Mouse (Mus musculus): ENCODE data around the gene Uso1.
A peak's percentile ranks its signal among the peaks of the same experiment; 100 is the strongest.

Uso1 gene

DNA sequence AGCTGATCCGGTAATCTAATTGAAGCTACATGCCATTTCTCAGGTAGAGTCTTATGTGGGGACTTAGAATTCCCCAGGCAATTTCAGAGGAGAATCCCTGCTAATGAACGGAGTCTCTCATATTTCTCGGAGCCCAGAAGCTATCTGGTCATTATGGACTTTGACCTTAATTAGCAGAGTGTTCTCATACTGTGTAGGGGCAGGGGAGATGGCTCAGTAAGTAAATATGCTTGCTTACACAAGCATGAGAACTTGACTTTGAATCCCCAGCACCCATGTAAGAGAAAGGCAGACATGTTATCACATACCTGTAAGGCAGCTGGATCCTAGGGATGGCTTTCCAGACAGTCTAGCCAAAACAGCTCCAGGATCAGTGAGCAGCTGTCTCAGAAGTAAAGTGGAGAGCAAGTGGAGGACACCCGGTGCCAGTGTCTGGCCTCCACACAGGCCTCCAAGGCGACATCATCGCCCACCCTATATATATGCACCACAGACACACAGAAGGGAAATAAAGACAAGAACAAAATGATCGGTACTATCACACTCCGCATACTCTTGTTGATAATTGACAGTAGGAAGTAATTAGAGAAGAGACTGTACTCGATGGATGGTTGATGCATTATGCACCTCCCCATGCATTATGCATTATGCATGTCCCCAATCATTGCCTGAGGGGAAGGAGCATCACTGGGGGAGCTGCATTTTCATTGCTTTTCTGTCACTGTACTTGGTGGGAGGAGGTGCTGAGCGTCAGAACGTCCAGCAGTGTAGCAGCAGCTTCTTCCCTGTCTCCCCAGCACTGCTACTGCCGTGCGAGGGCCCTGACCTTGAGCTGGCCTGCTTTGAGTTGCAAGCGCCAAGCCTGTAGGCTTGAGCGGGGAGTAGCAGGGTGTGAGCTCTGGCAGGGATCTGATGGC is 59.4 kb downstream of the Uso1 start:
- no peak for DNase-seq

DNA sequence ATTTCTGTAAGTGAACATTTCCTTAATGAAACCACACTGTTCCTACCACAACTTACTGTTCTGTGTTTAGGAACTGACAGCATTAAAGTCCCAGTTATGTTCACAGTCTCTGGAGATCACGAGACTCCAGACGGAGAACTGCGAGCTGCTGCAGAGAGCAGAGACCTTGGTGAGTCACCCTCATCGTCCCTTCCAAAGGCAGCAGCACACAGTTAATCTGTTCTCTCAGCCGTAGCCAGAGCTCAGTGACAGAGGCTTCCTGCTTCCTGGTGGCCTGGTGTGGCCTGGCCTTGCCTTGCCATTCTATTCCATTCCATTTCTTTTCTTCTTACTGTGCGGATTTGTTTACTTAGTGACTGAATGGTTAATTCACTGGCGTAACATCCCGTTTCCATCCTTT is 60.5 kb downstream of the Uso1 start:
- DNase-seq: no peak

DNA sequence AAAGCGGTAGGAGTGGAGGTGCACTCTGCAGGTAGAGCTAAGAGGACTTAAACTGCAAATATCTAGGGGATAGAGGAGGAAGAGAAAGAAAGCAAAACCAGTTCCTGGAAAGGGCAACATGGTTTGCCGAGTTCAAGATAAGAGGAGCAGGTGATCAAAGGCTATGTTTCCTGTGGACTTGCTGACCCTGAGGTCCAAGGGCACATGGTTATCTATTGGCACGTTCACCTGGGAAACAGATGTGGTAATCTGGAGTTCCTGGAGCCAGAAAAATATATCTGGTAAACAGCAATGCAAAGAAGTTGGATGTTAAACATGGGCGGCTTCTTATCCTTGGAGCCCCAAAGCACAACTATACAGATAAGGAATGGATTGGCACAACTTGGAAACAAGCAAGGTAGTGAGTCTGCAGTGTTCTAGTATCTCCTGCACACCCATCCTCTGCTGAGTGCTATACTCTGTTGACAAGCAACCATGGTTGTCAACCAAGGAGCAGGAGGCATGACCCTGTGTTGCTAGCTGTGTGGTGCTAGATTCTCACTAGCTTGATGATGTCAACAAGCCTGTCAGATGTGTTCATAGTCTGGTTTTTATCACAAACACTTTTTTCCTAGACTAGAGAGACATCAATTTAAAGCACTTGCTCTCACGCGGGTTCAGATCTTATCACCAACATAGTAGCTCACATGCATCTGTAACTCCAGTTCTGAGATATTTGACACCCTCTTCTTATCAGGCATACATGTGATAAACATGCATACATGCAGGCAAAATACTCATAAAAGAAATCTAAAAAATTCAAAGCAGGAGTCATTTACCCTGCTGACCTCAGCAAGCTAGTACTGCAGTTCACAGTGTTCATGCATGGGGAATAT is 66.7 kb downstream of the Uso1 start:
- DNase-seq: no peak

DNA sequence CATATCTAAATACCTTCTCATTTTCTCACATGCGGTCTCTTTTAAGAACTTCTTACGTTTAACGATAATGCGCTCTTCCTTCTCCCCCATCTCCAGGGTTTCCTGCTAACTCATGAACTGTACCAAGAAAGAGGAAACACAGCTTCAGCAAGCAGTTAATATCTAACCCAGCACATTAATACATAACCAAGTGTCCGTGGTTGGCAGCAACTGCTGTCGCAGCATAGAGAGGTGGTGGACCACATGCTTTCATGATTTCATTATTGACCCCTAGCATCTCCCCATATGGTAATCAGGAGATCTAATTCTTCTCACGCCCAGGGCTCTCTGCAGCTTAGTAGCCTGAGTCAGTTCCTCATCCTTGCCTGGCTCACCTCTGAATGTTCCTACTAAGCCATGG is 67.4 kb downstream of the Uso1 start:
- DNase-seq: no peak

DNA sequence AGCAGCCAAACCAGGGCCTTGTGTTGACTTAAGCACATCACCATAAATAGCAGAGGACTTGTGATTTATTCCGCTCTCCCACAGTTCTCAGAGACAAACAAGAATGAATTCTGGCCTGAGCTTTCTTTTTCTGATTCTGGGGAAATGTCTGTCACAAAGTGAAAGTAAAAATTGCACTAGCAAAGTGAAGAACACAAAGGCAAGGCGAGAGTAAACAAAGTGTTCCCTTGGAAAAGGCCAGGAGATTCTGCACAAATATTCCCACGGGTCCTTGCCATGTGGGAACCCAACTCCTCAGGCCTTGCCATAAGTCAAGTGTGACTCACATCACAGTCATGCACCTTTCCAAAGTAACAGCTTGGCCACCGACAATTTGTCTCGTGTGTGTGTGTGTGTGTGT is 68.0 kb downstream of the Uso1 start:
- no peak for DNase-seq

DNA sequence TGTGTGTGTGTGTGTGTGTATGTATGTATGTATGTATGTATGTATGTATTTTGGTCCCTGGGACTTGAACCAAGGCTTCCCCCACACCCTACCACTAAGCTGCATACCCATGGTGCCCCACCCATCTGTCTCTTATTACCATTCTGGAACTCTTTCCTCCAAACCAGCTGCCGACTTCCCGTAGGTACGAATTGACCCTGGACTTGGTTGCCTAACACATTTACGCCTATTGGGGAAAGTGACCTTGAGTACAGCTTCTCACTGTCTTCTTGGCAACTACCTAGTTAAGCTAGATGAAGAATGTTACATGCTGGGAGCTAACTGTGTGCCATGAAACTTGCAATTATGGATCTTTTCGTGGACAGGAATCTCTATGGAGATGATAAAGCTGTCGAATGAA is 68.4 kb downstream of the Uso1 start:
- DNase-seq: no peak

DNA sequence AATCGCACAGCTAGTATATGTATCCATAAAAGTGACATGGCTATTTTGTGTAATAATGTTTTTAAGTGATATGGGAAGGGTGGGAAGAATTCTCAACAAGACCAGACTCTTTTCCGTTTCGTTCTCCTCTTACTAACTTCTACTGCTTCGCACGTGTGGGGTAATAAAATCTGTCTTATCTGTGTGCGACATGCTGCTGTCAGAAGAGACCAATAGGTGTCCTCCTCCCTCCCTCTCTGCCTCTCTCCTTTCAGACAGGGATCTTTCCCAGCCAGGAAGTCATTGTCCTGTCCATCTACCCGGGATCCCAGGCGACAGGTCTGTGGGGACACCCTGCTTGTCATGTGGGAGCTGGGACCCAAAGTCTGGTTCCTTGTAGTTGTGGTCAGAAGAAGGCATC is 72.5 kb downstream of the Uso1 start:
- no peak for DNase-seq

DNA sequence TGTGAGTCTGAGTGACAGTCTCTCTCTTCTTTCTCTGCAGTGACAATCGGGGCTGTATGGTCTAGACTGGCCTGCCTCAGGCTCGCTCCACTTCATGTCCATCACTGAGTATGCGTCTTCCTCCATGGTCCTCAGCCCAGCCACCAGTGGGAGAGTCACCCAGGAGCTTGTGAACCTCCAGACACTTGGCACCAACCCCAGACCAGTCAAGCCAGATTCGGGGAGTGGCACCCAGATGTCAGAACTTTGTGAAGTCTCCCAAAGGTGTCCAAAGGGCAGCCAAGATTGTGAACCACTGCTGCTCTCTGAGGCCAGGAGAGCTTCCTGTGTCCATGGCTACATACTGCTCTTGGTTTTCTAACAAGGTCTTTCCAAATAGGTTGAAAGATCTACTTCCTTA is 74.5 kb downstream of the Uso1 start:
- no peak for DNase-seq

DNA sequence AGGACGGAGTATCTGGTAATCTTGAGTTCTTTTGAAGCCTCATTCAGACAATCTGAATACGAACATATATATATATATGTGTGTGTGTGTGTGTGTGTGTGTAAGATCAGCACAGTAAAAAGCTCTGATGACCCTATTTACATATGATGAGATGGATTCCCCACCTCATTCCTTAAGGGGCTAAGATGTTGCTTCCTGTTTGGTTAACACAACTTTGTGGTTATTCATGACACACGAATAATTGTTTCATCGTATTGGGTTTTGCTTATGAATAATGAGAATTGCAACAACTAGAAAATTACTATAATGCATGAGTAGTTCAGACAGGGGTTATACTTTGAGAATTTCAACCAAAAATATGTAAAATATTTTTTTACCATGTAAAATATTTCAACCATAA is 77.6 kb downstream of the Uso1 start, which contains the start of gene U90926:
Gene U90926 (minus strand): TSS at position 101 of the 400 bp plus-strand sequence.
- DNase-seq: no peak

DNA sequence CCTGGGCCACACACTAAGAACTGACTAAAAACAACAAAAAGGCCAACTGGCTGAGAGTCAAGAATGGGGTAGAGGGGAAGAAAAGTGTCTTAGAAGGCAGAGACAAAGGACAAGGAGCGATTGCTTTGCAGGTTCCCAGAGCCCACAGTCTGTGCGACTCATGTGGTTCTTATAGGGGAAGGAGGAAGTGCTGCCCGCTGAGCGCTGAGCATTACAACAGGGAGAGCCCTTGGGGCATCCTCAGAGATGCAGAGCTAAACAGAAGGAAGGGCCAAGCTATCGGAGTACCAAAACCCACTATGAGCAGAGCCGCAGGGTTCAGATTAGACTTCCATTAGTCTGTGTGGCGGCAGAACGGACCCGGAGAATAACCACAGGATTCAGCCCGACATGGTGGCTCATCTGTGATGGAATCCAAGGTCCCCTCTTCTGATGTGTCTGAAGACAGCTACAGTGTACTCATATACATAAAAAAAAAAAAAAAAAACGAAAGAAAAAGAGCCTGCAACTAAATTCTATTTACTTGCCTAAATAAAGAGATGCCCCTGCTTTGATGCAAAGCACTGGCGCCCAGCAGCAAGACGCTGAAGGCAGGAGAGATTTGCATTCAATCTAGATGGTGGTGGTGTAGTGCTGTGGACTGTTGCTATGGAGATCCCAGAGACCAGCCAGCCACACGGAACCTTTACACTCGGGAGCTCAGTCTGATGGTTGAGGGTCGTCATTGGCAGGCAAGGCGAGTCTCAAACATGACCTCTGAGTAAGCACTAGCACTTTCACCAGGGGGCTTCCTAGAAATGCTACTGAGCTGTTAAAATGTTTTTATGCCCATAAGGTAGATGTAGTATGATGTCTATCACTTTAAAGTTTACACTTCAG is 81.4 kb downstream of the Uso1 start:
- peak; percentile 12 to 22 for DNase-seq

DNA sequence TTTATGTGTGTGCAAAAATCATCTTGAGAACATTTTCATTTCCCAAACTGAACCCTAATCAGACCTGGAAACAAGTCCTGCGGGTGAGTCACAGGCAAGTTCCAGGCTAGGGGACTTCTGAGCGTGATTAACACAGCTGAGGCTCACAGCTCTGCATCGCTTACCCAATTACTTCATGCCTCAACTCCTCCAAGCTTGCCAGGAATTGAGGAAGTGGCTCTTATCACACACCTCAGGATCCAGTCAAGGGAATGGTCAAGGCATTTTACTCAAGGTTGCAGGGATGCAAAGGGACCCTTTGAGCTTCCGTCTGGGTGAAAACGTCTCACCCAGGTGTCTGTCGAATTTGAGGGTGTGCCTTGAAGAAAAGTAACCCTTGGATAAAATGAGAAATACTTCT is 82.1 kb downstream of the Uso1 start:
- peak; percentile 55 to 65 for DNase-seq

DNA sequence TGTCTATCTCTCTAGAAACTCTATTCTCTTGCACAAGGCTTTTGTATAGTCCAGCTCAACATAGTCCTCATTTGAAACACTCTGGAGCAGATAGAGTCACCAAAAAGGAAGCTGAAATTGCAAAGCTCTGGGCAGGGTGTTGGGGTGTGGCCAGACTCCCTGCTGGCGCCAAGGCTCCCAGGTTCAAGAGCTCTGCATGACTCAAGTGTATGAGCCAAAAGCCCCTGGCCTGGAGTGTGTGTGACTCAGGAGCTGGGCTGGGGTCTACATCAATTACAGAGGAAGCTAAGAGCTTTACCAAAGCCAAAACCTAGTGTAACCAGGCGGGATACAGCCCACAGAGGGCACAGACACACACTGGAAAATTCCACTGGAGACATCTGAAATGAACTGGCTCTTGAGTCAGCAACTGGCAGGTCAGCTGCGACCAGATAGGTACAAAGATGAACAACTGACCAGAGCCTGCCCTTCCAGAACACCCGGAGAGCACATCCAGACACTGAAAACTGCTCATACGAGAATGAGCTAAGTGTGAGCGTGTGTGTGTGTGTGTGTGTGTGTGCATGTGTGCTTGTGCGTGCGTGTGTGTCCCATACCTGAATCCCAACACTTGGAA is 82.7 kb downstream of the Uso1 start:
- peak; percentile 47 to 58 for DNase-seq

DNA sequence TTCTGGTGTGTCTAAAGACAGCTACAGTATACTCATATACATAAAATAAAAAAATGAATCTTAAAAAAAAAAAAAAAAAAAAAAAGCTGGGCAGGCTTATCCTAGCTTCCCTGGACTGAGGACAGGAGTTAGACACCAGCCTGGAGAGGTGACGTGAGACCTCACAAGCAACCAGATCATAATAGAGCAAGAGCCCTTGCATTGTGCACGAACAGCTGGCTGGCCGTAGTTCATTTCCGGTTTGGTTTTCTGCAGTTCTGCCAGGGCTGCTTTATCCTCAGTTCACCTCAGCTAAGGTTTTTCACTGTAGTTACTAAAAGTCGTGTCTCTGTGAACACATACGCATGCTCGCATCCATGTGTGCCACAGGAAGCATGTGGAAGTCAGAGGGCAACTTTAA is 90.0 kb downstream of the Uso1 start:
- no peak for DNase-seq

DNA sequence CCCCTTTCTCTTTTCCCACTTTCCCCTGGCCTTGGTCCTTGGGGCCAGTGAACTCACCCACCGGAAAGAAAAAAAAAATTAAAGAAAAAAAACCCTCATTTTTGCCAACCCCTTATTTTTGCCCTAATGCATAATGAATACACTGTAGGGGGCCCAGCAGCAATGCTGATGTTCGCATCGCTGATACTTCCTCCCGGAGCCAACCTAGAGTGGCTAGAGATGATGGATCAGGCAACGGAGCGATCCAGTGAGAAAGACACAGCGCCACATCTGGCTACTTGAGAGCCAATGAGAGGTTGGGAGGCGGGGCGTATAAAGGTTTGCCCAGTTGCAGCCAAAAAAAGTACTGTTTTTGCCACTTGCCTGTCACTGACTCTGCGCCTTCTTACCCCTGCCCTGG is 91.0 kb downstream of the Uso1 start:
- no peak for DNase-seq

DNA sequence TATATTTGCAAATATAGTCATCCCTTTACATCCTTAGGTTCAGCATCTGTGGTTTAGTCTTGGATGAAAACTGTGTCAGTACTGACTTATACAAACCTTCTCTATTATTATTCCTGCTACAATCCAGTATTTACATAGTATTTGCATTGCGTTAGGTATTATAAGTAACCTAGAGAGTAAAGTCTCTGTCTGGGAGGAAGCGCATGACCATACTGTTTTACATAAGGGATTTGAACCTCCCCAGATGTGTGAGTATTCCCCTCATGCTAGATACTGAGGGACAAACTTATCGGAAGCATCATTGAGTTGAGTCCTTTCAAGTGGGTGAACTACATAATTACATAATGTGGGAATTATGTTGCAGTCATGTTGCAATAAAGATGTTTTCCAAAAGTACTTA is 91.8 kb downstream of the Uso1 start:
- DNase-seq: no peak

DNA sequence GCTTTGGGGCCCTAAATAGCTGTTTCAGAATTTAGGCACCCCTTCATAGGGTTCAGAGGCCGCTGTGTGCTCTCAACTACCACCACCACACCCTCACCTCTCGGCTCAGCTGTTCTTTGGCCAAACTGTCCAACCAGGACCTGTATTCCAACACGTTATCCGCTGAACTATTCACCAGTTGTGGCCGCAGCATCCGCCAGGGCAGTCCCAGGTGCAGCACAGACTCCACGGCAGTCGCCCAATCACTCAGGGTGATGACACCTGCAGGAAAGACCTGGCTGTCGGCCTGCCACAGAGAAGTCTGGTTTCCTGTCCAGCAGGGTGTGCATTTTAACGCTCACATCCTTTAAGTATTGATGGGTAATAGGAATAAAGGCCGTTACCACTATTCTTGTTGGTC is 92.6 kb downstream of the Uso1 start:
- DNase-seq: no peak

DNA sequence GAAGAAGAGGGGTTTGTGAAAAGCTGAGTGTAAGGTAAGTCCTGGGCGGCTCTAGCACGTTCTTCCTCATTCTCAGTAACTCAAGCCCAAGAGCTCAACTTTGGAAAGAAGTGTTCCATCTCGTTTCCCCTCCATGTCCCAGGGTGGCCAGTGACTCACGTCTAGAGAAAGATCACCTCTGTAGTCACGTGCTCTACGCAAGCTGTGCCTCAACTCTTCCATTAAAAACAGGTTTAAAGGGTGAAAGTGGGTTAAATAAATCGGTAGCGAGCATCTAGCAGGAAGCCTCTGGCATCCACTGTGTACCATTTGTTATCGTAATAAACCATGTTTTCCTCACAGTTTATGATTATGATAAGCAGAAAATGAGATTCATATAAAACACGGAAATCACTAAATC is 94.1 kb downstream of the Uso1 start:
- no peak for DNase-seq

DNA sequence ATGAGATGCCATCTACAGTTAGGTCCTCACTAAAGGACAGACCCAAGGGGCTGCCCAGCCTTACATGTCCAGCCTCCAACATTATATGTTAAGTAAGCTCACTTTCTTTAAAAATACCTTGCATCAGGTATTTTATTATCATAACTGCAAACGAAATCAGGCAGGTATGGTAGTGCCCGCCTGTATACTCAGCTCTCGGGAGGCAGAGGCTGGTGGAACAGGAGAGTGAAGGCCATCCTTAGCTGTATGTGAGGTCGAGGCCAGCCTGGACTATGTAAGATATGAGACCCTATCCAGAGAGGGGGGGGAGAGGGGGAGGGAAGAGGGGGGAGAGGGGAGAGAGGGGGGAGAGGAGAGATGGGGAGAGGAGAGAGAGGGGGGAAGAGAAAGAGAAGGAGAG is 95.6 kb downstream of the Uso1 start:
- no peak for DNase-seq

DNA sequence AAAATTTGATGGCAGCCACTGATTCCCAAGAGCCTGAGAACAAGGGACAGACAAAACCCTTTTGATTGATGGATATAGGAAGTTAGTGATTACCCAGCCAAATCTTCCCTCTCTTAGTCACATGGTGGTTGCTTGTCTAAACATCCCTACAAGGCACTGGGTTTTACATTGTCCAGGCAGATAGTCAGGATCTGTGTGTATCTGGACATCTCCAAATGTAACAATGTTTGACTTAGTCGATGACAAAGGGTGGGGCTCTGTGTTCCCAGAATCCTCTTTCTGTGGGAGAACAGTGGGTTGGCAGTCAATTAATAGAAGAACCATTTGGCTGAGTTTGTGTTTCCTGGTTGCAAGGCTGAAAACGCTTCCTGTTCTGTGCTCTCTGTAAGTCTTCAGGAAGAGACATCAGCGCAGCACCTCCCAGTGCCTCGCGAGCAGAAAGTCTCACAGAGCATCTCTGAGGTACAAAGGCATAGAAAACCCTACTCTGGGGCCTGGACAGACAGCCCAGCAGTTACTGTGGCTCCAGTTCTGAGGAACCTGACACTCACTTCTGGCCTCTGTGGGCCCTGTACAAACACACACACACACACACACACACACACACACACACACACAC is 97.3 kb downstream of the Uso1 start:
- DNase-seq: no peak

DNA sequence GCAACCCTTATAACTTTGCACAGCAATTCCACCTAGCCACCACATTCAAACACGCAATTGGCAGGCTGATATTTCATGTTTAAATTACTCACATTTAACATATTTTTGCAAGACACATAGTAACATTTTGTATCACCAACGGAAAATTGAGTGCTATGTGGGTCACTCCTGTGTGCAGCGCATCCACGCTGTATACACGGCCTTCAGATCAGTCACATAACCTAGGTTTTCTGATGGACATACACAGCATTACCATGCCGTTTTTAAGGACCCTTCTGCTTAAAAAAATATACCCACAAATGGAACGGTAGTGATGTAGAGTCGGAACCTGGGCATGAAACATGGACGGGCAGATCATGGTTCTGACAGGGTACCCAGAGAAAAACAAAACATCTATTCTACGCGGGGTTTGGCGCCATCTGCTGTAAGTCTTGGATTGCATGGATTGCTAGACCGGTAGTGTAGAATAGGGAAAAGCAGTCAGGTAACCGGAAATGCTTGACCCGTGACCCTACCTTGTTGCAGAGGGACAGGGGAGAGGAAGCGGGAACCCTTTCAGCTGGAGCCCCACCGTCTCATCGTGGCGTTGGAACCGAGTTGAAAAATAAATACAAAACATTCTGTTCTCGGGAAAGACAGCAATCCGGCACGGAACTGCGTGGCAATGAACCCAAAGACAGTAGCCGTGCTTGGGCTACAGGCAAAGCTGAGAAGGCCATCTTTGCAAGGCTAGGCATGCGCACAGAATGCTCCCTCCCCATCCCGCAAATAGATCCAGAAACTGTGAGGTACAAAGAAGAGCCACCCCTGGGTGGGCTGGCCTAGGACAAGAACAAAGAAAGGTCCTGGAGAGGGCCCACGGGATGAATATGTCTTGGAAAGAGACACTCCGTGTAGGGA is 101.8 kb downstream of the Uso1 start:
- peak; percentile 87 to 90 for DNase-seq

DNA sequence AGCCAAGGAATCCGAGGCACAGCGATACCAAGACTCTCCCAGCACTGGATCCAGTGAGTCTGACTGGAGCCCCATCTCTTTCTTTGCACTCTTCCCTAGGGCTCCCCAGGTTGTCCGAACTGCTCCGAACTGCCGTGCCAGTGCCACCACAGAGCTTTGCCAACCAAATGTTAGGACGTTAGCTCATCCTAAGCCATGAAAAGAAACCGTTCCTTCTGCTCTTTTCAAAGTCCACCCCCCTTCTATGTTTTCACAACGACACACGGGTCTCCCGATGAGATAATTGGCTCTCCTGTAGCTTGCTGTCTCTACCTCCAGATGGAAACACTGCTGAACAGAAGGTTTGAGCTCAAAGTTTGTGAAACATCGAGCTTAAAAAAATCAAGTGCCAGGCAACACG is 103.0 kb downstream of the Uso1 start:
- DNase-seq: no peak
